Mouse (Mus musculus): ENCODE results near the gene Rpl26. TPM values are rescaled to one million over a fixed set of nuclear protein-coding genes. Genes with fewer than 3 reads are reported as not detected.

The Rpl26 gene
- polyA plus RNA-seq, 1 experiment from 2014 or later, result 531 TPM

GRCm38 (mm10) chr11:68904375-68905137 lies 3.2 kb downstream of the Rpl26 start:
- no peak for TF ChIP-seq EP300 (IDR thresholded peaks at IDR 0.05; ENCODE audit: low read depth)
- peak; percentile 76 for TF ChIP-seq CTCF (IDR thresholded peaks at IDR 0.05; ENCODE audit: low read depth)
- no peak overlapping the region for H3K9ac ChIP-seq (replicated peaks)
- no peak overlapping the region for H3K4me3 ChIP-seq (ENCODE audit: low read depth, low read length)
- no peak overlapping the region for H3K4me2 ChIP-seq (ENCODE audit: low read depth, low read length)
- DNase-seq, result peak; percentile 75
- peaks cover 10% of the 10 kb centered on the region for H3K4me1 ChIP-seq (ENCODE audit: insufficient read depth)
- ATAC-seq, result no peak
- H3K36me3 ChIP-seq (replicated peaks; ENCODE audit: insufficient read depth, low read length), result peaks cover 45% of the 10 kb centered on the region
- no peaks in the 10 kb centered on the region for H3K27me3 ChIP-seq (ENCODE audit: insufficient read depth, low read length)
- WGBS (ENCODE audit: insufficient replicate concordance), result 83% methylated on average over 8 of the region's 8 CpGs
- no peaks in the 10 kb centered on the region for H3K9me3 ChIP-seq (ENCODE audit: low read length)
- H3K27ac ChIP-seq (ENCODE audit: low read depth), result no peak overlapping the region

GRCm38 (mm10) chr11:68905138-68905531 lies 3.8 kb downstream of the Rpl26 start:
- WGBS (ENCODE audit: insufficient replicate concordance), result 92% methylated on average over 3 of the region's 3 CpGs
- H3K27me3 ChIP-seq (ENCODE audit: insufficient read depth, low read length), result no peaks in the 10 kb centered on the region
- H3K9ac ChIP-seq (replicated peaks), result no peak overlapping the region
- no peak for TF ChIP-seq CTCF (IDR thresholded peaks at IDR 0.05; ENCODE audit: low read depth)
- no peak for TF ChIP-seq EP300 (IDR thresholded peaks at IDR 0.05; ENCODE audit: low read depth)
- ATAC-seq (no peak), DNase-seq (no peak)
- H3K4me3 ChIP-seq (ENCODE audit: low read depth, low read length), result no peak overlapping the region
- no peak overlapping the region for H3K27ac ChIP-seq (ENCODE audit: low read depth)
- no peaks in the 10 kb centered on the region for H3K9me3 ChIP-seq (ENCODE audit: low read length)
- H3K36me3 ChIP-seq (replicated peaks; ENCODE audit: insufficient read depth, low read length), result peaks cover 45% of the 10 kb centered on the region
- H3K4me1 ChIP-seq (ENCODE audit: insufficient read depth), result peaks cover 10% of the 10 kb centered on the region
- H3K4me2 ChIP-seq (ENCODE audit: low read depth, low read length), result no peak overlapping the region

DNA sequence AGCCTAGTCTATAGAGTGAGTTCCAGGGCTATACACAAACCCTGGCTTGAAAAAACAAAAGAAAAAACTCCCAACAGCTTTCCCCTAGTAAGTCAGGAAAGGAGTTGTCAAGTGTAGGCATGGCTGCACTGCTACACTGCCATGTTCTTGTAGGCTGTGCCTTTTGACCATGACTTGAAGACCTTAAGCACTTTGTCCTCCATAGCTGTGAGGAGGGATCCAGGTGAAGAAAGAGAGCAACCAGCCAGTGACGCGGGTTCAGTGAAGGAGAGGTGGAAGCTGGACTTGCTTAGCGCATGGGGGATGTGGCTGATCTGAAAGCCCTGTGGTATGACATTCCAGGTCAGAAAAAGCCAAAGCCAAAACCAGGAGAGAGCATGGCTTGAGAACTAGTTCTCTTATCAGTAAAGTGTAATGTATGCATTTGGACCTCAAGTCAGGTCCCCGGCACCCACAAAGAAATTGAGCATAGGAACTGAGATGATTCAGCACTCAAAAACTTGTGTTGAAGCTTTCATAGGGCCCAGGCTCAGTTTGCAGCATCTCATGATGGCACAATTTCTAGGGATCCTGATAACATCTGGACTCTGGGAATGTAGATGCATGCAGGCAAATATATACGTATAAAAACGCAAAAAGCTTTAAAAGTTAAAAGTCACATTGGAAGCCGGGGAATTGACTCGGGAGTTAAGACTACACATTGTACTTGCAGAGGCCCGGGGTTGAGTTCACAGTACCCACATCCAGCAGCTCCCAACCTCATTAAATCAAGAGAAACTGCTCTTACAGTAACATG lies 4.5 kb downstream of the Rpl26 start:
- no peak overlapping the region for H3K27ac ChIP-seq (ENCODE audit: low read depth)
- no peak for TF ChIP-seq EP300 (IDR thresholded peaks at IDR 0.05; ENCODE audit: low read depth)
- TF ChIP-seq CTCF (IDR thresholded peaks at IDR 0.05; ENCODE audit: low read depth), result no peak

GRCm38 (mm10) chr11:68906461-68906790 lies 5.0 kb downstream of the Rpl26 start:
- H3K27me3 ChIP-seq (ENCODE audit: insufficient read depth, low read length), result no peaks in the 10 kb centered on the region
- DNase-seq (no peak), ATAC-seq (no peak)
- WGBS (ENCODE audit: insufficient replicate concordance), result 73% methylated on average over 4 of the region's 4 CpGs
- TF ChIP-seq CTCF (IDR thresholded peaks at IDR 0.05; ENCODE audit: low read depth), result no peak
- TF ChIP-seq EP300 (IDR thresholded peaks at IDR 0.05; ENCODE audit: low read depth), result no peak
- H3K4me1 ChIP-seq (ENCODE audit: insufficient read depth), result peaks cover 5% of the 10 kb centered on the region
- no peak overlapping the region for H3K4me3 ChIP-seq (ENCODE audit: low read depth, low read length)
- no peaks in the 10 kb centered on the region for H3K9me3 ChIP-seq (ENCODE audit: low read length)
- no peak overlapping the region for H3K9ac ChIP-seq (replicated peaks)
- H3K4me2 ChIP-seq (ENCODE audit: low read depth, low read length), result no peak overlapping the region
- H3K36me3 ChIP-seq (replicated peaks; ENCODE audit: insufficient read depth, low read length), result peaks cover 45% of the 10 kb centered on the region
- no peak overlapping the region for H3K27ac ChIP-seq (ENCODE audit: low read depth)

More for the DNA sequence above, 4.5 kb downstream of the Rpl26 start:
- ATAC-seq (no peak), DNase-seq (no peak)
- Histone ChIP-seq H3K4me2 (ENCODE audit: low read depth, low read length) (no peak overlapping the region), H3K4me1 (ENCODE audit: insufficient read depth) (peaks cover 8% of the 10 kb centered on the region), H3K9me3 (ENCODE audit: low read length) (no peaks in the 10 kb centered on the region), H3K27me3 (ENCODE audit: insufficient read depth, low read length) (no peaks in the 10 kb centered on the region), H3K36me3 (replicated peaks; ENCODE audit: insufficient read depth, low read length) (peaks cover 45% of the 10 kb centered on the region), H3K4me3 (ENCODE audit: low read depth, low read length) (no peak overlapping the region), H3K9ac (replicated peaks) (no peak overlapping the region)
- WGBS (ENCODE audit: insufficient replicate concordance), result 86% methylated on average over 9 of the region's 9 CpGs

- WGBS (ENCODE audit: insufficient replicate concordance), result 71% methylated on average over 3 of the region's 3 CpGs
- peaks cover 45% of the 10 kb centered on the region for H3K36me3 ChIP-seq (replicated peaks; ENCODE audit: insufficient read depth, low read length)
- no peak overlapping the region for H3K9ac ChIP-seq (replicated peaks)
- H3K9me3 ChIP-seq (ENCODE audit: low read length), result no peaks in the 10 kb centered on the region
- H3K4me3 ChIP-seq (ENCODE audit: low read depth, low read length), result no peak overlapping the region
- peaks cover 8% of the 10 kb centered on the region for H3K4me1 ChIP-seq (ENCODE audit: insufficient read depth)
- H3K4me2 ChIP-seq (ENCODE audit: low read depth, low read length), result no peak overlapping the region
- no peak for ATAC-seq
- H3K27ac ChIP-seq (ENCODE audit: low read depth), result no peak overlapping the region
- H3K27me3 ChIP-seq (ENCODE audit: insufficient read depth, low read length), result no peaks in the 10 kb centered on the region
- no peak for DNase-seq
- TF ChIP-seq CTCF (IDR thresholded peaks at IDR 0.05; ENCODE audit: low read depth), result no peak
- no peak for TF ChIP-seq EP300 (IDR thresholded peaks at IDR 0.05; ENCODE audit: low read depth)
These were observed 5.9 kb downstream of the Rpl26 start for GRCm38 (mm10) chr11:68907251-68907650.

DNA sequence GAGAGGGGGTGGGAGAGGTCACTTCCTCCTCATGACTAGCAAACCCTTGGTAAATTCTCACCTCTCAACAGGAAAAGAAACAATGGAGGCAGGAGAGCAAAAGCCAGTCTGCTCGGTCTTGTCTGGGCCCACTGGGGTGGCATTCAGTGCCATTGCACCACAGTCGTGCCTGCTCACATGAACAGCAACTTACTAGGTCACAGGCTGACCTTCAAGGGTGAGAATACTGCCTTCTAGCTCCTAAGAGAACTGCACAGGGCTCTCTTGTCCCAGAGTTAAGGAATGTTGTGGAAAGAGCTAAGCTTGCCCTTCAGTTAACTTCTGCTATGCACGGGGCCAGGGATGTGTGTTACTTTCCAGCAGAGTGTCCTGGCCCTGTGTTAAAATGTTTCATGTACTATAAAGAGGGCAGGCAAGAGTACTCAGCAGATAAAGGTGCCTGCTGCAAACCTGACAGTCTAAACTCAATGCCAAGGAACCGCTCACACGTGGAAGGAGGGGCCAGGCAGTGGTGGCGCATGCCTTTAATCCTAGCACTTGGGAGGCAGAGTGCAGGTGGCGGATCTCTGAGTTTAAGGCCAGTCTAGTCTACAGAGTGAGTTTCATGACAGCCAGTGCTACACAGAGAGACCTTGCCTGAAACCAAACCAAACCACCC lies 7.6 kb downstream of the Rpl26 start:
- no peak overlapping the region for H3K9ac ChIP-seq (replicated peaks)
- H3K4me2 ChIP-seq (ENCODE audit: low read depth, low read length), result no peak overlapping the region
- no peak for ATAC-seq
- TF ChIP-seq CTCF (IDR thresholded peaks at IDR 0.05; ENCODE audit: low read depth) (no peak), EP300 (IDR thresholded peaks at IDR 0.05; ENCODE audit: low read depth) (no peak)
- H3K4me3 ChIP-seq (ENCODE audit: low read depth, low read length), result no peak overlapping the region
- H3K27ac ChIP-seq (ENCODE audit: low read depth), result no peak overlapping the region
- 55% methylated on average over 7 of the region's 7 CpGs for WGBS (ENCODE audit: insufficient replicate concordance)
- H3K4me1 ChIP-seq (ENCODE audit: insufficient read depth), result 0 out of 2 replicates have a peak, but pooled peaks cover 3% of the 10 kb centered on the region
- H3K36me3 ChIP-seq (replicated peaks; ENCODE audit: insufficient read depth, low read length), result peaks cover 30% of the 10 kb centered on the region
- no peaks in the 10 kb centered on the region for H3K27me3 ChIP-seq (ENCODE audit: insufficient read depth, low read length)
- DNase-seq, result no peak
- no peaks in the 10 kb centered on the region for H3K9me3 ChIP-seq (ENCODE audit: low read length)

Data from liver, postnatal 0 days (tissue).